Mouse (Mus musculus) small intestine, adult 2 months (tissue): ENCODE results near the gene Nup107.

ENCODE experiments used
- CTCF ChIP-seq: fragments of 200-500 bp; IDR thresholded peaks from 2 replicates; pipeline ENCODE4 v1.5.1; 2012; ENCODE audit warnings: low read depth, mild to moderate bottlenecking, control low read depth, inconsistent platforms, low read length, moderate library complexity, mixed read lengths; ENCODE audit not compliant: insufficient replicate concordance, insufficient read length; ENCODE audit errors: extremely low read depth
- POLR2A ChIP-seq: fragments of 200-500 bp; IDR thresholded peaks from 2 replicates; pipeline ENCODE4 v1.6.1; 2012; ENCODE audit warnings: low read depth, mild to moderate bottlenecking, control low read depth, inconsistent platforms, low read length, moderate library complexity

- TF ChIP-seq CTCF (no peak), POLR2A (no peak)
Measured at GRCm38 (mm10) chr10:117818600-117818999, 26.1 kb upstream of the Nup107 start.
